Mouse (Mus musculus): ENCODE results near the gene Syne2. TPM values are rescaled to one million over a fixed set of nuclear protein-coding genes. Genes with fewer than 3 reads are reported as not detected.

Syne2 gene
- polyA plus RNA-seq, 1 experiment from 2014 or later, result 68.4 TPM

GRCm38 (mm10) chr12:75789451-75789850 lies 28.5 kb upstream of the Syne2 start:
- no peak for TF ChIP-seq CTCF (IDR thresholded peaks at IDR 0.05; ENCODE audit: low read depth)
- H3K9me3 ChIP-seq (ENCODE audit: low read depth, low read length), result no peaks in the 10 kb centered on the region
- no peak for ATAC-seq (ENCODE audit: insufficient read depth)
- no peaks in the 10 kb centered on the region for H3K27me3 ChIP-seq (ENCODE audit: insufficient read depth, low read length)
- H3K27ac ChIP-seq (ENCODE audit: low read depth), result no peak overlapping the region
- 48% methylated on average over 4 of the region's 4 CpGs for WGBS
- no peak overlapping the region for H3K9ac ChIP-seq
- no peak for DNase-seq
- no peaks in the 10 kb centered on the region for H3K4me1 ChIP-seq (ENCODE audit: insufficient read depth)
- no peaks in the 10 kb centered on the region for H3K36me3 ChIP-seq (ENCODE audit: insufficient read depth)
- H3K4me3 ChIP-seq (ENCODE audit: low read depth, low read length), result no peak overlapping the region
- H3K4me2 ChIP-seq, result no peak overlapping the region

GRCm38 (mm10) chr12:75794527-75794926 lies 23.4 kb upstream of the Syne2 start:
- Histone ChIP-seq H3K9me3 (ENCODE audit: low read depth, low read length) (no peaks in the 10 kb centered on the region), H3K4me2 (no peak overlapping the region), H3K4me3 (ENCODE audit: low read depth, low read length) (no peak overlapping the region), H3K27me3 (ENCODE audit: insufficient read depth, low read length) (no peaks in the 10 kb centered on the region), H3K4me1 (ENCODE audit: insufficient read depth) (no peaks in the 10 kb centered on the region), H3K9ac (no peak overlapping the region), H3K27ac (ENCODE audit: low read depth) (no peak overlapping the region), H3K36me3 (ENCODE audit: insufficient read depth) (no peaks in the 10 kb centered on the region)
- no peak for ATAC-seq (ENCODE audit: insufficient read depth)
- 42% methylated on average over 4 of the region's 4 CpGs for WGBS
- no peak for DNase-seq
- TF ChIP-seq CTCF (IDR thresholded peaks at IDR 0.05; ENCODE audit: low read depth), result no peak

GRCm38 (mm10) chr12:75796510-75796909 lies 21.4 kb upstream of the Syne2 start:
- Histone ChIP-seq H3K36me3 (ENCODE audit: insufficient read depth) (no peaks in the 10 kb centered on the region), H3K4me3 (ENCODE audit: low read depth, low read length) (no peak overlapping the region), H3K9me3 (ENCODE audit: low read depth, low read length) (no peaks in the 10 kb centered on the region), H3K4me1 (ENCODE audit: insufficient read depth) (no peaks in the 10 kb centered on the region), H3K27ac (ENCODE audit: low read depth) (no peak overlapping the region), H3K4me2 (no peak overlapping the region), H3K27me3 (ENCODE audit: insufficient read depth, low read length) (no peaks in the 10 kb centered on the region), H3K9ac (no peak overlapping the region)
- ATAC-seq (ENCODE audit: insufficient read depth), result no peak
- peak; percentile 64 for DNase-seq
- 66% methylated on average over 2 of the region's 2 CpGs for WGBS
- peak; percentile 70 for TF ChIP-seq CTCF (IDR thresholded peaks at IDR 0.05; ENCODE audit: low read depth)

- no peak for DNase-seq
- no peak for ATAC-seq (ENCODE audit: insufficient read depth)
- Histone ChIP-seq H3K4me2 (no peak overlapping the region), H3K9me3 (ENCODE audit: low read depth, low read length) (no peaks in the 10 kb centered on the region), H3K27me3 (ENCODE audit: insufficient read depth, low read length) (no peaks in the 10 kb centered on the region), H3K4me1 (ENCODE audit: insufficient read depth) (no peaks in the 10 kb centered on the region), H3K36me3 (ENCODE audit: insufficient read depth) (no peaks in the 10 kb centered on the region), H3K27ac (ENCODE audit: low read depth) (no peak overlapping the region), H3K9ac (no peak overlapping the region), H3K4me3 (ENCODE audit: low read depth, low read length) (no peak overlapping the region)
- 75% methylated on average over 4 of the region's 4 CpGs for WGBS
- TF ChIP-seq CTCF (IDR thresholded peaks at IDR 0.05; ENCODE audit: low read depth), result no peak
These were observed 11.7 kb upstream of the Syne2 start for GRCm38 (mm10) chr12:75806281-75806680.

- no peaks in the 10 kb centered on the region for H3K4me1 ChIP-seq (ENCODE audit: insufficient read depth)
- H3K27me3 ChIP-seq (ENCODE audit: insufficient read depth, low read length), result no peaks in the 10 kb centered on the region
- H3K9me3 ChIP-seq (ENCODE audit: low read depth, low read length), result no peaks in the 10 kb centered on the region
- DNase-seq (no peak), ATAC-seq (ENCODE audit: insufficient read depth) (no peak)
- no peak overlapping the region for H3K27ac ChIP-seq (ENCODE audit: low read depth)
- H3K4me2 ChIP-seq, result no peak overlapping the region
- no peak for TF ChIP-seq CTCF (IDR thresholded peaks at IDR 0.05; ENCODE audit: low read depth)
- no peak overlapping the region for H3K4me3 ChIP-seq (ENCODE audit: low read depth, low read length)
- WGBS, result 98% methylated on average over 2 of the region's 2 CpGs
- H3K9ac ChIP-seq, result no peak overlapping the region
- H3K36me3 ChIP-seq (ENCODE audit: insufficient read depth), result no peaks in the 10 kb centered on the region
These were observed 4.2 kb upstream of the Syne2 start for GRCm38 (mm10) chr12:75813766-75814165.

GRCm38 (mm10) chr12:75814551-75814950 lies 3.4 kb upstream of the Syne2 start:
- no peak overlapping the region for H3K9ac ChIP-seq
- no peak for TF ChIP-seq CTCF (IDR thresholded peaks at IDR 0.05; ENCODE audit: low read depth)
- H3K27ac ChIP-seq (ENCODE audit: low read depth), result no peak overlapping the region
- no peaks in the 10 kb centered on the region for H3K27me3 ChIP-seq (ENCODE audit: insufficient read depth, low read length)
- DNase-seq, result no peak
- no peak overlapping the region for H3K4me2 ChIP-seq
- no peaks in the 10 kb centered on the region; the same call in 1 of the 2 replicates for H3K4me1 ChIP-seq (ENCODE audit: insufficient read depth)
- no peaks in the 10 kb centered on the region for H3K9me3 ChIP-seq (ENCODE audit: low read depth, low read length)
- no peaks in the 10 kb centered on the region for H3K36me3 ChIP-seq (ENCODE audit: insufficient read depth)
- ATAC-seq (ENCODE audit: insufficient read depth), result no peak
- no peak overlapping the region for H3K4me3 ChIP-seq (ENCODE audit: low read depth, low read length)
- WGBS, result 68% methylated on average over 6 of the region's 6 CpGs

GRCm38 (mm10) chr12:75816981-75817856 lies 715 bp upstream of the Syne2 start:
- DNase-seq (peak; percentile 40), ATAC-seq (ENCODE audit: insufficient read depth) (no peak; the same call in 1 of the 2 replicates)
- no peaks in the 10 kb centered on the region for H3K9me3 ChIP-seq (ENCODE audit: low read depth, low read length)
- no peaks in the 10 kb centered on the region; the same call in 1 of the 2 replicates for H3K4me1 ChIP-seq (ENCODE audit: insufficient read depth)
- no peak overlapping the region for H3K27ac ChIP-seq (ENCODE audit: low read depth)
- H3K27me3 ChIP-seq (ENCODE audit: insufficient read depth, low read length), result no peaks in the 10 kb centered on the region
- H3K4me2 ChIP-seq, result peak overlapping the region; percentile 86
- WGBS, result 7% methylated on average over 25 of the region's 25 CpGs
- H3K36me3 ChIP-seq (ENCODE audit: insufficient read depth), result no peaks in the 10 kb centered on the region
- H3K4me3 ChIP-seq (ENCODE audit: low read depth, low read length), result peak overlapping the region; percentile 83
- peak overlapping the region; percentile 91; the same call in 1 of the 2 replicates for H3K9ac ChIP-seq
- no peak for TF ChIP-seq CTCF (IDR thresholded peaks at IDR 0.05; ENCODE audit: low read depth)

All from lung, embryonic 14.5 days (tissue).